Mouse (Mus musculus): ENCODE data around the gene Uts2r.

Uts2r gene

DNA sequence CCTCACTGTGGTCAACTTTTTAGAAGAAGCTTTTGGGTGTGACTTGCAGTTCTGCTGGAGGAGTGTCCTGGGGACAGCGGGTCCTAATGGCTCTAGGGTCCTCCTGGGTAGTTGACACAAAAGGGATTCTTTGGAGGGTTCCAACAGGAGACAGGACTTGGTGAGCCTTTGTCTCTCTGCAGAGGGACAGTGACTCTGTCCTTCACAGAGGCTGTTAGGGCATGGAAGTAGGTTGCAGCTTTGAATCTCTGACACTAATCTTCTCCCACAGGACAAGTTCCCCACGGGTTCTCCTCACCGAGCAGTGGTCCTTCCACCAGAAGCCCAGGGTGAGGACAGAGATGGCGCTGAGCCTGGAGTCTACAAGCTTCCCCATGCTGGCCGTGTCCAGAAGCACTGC lies at the start of gene Uts2r:
Uts2r (plus strand) TSS at position 301 of the 400 bp plus-strand sequence.
- ATAC-seq (ENCODE audit: insufficient number of reproducible peaks, low FRiP score, low TSS enrichment), result no peak

GRCm38 (mm10) chr11:121111051-121111450 lies 49.0 kb upstream of the Uts2r start:
- no peak for ATAC-seq (ENCODE audit: insufficient number of reproducible peaks, low FRiP score, low TSS enrichment)

DNA sequence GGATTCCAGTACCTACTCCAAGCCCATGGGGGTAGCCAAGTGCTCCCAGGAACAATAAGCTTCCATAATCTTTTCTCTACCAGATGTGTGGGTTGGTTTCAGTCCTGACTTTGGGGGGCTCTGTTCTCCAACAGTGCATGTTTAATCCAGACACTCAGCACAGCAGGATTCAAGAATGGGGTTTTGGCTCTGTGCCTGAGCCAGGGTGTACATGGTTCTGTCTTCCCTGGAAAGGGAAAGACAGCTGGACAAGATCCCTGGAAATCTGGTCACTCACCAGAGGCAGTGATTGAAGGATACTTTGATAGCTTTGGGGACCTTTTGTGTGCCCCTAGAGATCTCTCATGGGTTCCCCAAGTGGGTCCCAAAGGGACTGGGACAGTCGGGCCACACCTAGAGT lies 48.5 kb upstream of the Uts2r start:
- no peak for ATAC-seq (ENCODE audit: insufficient number of reproducible peaks, low FRiP score, low TSS enrichment)

DNA sequence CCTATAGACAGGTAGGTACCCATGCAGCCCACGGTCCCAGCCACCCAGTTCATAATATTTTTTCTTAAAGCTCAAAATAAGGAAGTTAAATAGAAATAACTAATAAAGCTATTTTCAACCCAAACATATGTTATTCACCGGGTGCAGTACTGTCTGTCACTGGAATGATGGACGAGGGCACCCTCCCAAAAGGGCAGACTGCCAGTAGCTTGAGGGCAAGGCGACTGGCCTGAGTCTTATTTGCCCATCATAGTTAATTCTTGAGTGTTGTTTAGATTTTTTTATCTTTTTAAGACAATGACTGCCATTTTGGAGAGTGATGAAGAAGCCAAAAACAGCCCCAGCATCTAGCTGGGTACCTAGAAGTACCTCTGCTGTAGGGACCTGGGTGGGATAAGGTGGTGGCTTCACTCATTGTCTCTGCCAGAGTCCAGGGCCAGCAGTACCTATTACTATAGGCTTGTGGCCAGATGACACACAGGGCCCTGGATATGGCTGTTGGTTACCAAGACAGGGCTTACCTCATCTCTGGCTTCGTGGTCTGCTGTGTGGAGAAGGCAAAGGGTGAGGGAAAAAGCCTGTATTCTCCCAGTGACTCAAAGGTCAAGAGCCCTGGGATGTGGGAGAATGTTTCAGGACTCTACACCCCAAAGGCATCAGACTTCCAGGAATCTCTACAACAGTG lies 47.8 kb upstream of the Uts2r start:
- 0 out of 2 replicates have a peak, but pooled peaks have one; percentile 15 for ATAC-seq (ENCODE audit: insufficient number of reproducible peaks, low FRiP score, low TSS enrichment)

GRCm38 (mm10) chr11:121118106-121118505 lies 42.0 kb upstream of the Uts2r start:
- no peak for ATAC-seq (ENCODE audit: insufficient number of reproducible peaks, low FRiP score, low TSS enrichment)

- no peak for ATAC-seq (ENCODE audit: insufficient number of reproducible peaks, low FRiP score, low TSS enrichment)
Measured at GRCm38 (mm10) chr11:121118577-121118976, 41.5 kb upstream of the Uts2r start, which contains the start of gene Tex19.2. Gene Tex19.2 (minus strand): TSS chr11:121118677.

DNA sequence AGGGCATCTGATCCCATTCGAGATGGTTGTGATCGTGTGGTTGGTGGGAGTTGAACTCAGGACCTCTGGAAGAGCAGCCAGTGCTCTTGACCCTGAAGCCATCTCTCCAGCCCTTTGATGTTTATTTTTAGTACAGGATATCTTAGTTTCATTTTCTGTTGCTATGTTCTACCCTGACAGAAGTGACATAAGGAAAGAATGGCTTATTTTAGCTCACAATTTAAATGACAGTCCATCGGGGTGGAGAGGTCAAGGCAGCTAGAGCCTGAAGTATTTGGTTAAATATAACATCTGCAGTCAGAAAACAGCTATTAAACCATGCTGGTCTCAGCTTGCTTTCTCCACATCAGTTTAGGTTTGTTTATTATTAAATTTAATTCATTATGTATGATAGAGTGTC lies 38.9 kb upstream of the Uts2r start:
- no peak for ATAC-seq (ENCODE audit: insufficient number of reproducible peaks, low FRiP score, low TSS enrichment)

DNA sequence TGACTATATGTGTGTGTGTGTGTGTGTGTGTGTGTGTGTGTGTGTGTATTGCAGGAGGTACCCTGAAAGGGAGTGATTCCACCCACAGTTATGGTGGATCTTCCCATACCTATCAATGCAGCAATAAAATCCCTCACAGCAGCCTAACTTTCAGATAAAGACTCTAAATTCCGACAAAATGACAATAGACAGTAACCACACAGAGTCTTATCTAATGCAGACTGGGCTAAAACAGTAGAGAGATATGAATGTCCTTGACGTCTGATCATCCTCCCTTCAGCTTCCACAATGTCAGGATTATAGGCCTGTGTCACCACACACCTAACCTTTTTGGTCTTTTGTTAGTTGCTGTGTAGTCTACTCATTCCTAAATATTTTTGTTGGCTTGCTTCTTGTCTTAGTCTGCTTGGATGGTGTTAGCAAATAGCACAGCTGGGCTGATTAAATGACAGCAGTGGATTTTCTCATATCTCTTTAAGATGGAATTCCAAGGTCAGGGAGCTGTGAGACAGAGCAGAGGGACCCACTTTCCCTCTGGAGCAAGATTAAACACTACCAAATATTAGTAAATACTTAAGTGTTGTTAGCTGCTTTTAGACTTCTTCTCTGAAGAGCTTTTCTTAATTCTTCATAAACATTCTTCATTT lies 37.9 kb upstream of the Uts2r start:
- no peak for ATAC-seq (ENCODE audit: insufficient number of reproducible peaks, low FRiP score, low TSS enrichment)

DNA sequence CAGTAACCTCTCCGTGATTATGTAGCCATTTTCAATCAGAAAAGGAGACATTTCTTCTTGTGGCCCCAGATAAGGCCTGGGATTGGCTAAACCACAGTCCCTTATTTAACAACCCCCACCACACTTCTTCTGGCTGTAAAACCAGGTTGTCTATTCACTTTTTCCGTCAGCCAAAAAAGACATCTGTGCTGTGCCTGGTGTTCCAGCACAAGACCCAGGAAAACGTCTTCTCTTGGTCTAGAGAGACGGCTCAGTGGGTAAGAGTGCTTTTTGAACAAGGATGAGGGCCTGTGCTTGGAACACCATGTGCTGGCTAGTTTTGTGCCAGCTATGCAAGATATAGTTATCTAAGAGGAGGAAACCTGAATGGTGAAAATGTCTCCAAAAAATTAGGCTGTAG lies 36.6 kb upstream of the Uts2r start:
- no peak for ATAC-seq (ENCODE audit: insufficient number of reproducible peaks, low FRiP score, low TSS enrichment)

DNA sequence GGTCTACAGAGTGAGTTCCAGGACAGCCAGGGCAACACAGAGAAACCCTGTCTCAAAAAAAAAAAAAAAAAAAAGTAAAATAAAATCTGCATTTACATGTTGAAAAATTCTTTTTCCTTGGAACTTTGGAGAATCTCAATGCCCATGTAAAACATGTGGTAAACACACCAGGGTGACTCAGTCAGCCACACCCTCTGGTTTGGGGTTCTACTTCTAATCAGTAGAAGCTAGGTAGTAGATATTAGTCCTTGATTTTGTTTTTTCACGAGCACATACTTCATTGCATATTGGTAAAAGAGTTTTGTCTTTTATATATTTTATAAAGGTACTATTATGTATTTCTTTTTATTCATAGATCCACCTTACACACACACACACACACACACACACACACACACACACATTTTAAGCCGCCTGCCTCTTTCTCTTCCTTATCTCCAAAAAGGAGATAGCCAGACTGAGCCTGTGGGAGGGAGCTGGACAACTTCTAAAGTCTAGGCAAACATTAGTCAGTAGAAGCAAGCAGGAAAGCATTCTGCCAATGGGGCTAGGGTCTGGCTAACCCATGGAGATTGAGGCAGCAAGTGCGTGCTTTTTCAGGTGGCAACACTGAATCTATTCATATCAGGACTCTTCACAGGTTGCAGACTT lies 34.4 kb upstream of the Uts2r start:
- no peak for ATAC-seq (ENCODE audit: insufficient number of reproducible peaks, low FRiP score, low TSS enrichment)

GRCm38 (mm10) chr11:121126395-121126794 lies 33.7 kb upstream of the Uts2r start:
- ATAC-seq (ENCODE audit: insufficient number of reproducible peaks, low FRiP score, low TSS enrichment), result no peak

DNA sequence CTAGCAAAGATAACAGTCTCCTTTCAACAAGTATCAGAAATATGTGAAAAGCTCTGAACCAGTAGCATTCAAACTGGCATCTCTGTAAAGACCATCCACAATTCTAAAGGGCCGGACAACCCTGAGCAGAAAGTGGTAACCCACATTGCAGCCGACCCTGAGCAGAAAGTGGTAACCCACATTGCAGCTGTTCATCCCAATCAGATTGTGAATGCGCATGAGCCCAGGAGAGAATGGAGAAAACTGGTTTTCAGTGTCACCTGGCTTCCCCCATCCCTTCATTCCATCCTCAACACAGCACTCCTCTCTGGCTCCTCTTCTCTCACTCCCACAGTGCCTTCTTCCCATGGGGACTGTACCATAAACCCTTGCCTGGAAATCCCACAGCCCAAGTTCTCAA lies 32.6 kb upstream of the Uts2r start:
- ATAC-seq (ENCODE audit: insufficient number of reproducible peaks, low FRiP score, low TSS enrichment), result no peak

DNA sequence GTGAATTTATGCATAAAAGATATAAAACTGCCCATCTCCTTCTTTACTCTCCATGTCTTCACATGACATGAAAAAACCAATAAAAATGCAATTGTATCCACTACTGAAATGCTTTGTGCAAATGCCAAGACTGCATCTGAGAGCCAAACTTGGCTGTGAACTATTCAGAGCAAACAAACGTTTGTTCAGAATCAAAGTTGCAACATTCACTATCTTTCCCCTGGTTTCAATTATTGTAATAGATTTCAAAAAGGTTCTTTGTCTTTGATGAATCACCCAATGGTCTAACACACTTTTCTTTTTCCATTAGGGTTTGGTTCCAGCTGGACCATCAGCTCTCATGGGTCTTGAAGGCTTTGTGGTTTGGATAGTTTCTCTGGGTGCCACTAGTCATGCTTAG lies 30.5 kb upstream of the Uts2r start:
- no peak for ATAC-seq (ENCODE audit: insufficient number of reproducible peaks, low FRiP score, low TSS enrichment)

DNA sequence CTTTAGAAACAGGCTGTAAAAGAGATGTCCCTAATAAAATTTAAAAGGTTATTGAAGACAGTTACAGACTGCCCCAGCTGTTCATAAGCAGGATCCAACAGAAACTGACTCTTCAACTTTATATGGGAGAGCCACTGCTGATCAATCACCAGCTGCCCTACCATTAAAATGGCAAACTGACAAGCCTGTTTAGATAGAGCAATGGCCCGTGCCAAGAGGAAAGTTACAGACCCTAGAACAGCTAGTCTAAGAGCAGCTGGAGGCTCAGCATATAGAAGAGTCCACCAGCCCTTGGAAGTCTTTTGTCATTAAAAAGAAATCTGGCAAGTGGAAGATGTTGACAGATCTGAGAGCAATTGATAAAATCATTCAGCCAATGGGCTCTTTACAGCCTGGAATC lies 25.5 kb upstream of the Uts2r start:
- no peak for ATAC-seq (ENCODE audit: insufficient number of reproducible peaks, low FRiP score, low TSS enrichment)

DNA sequence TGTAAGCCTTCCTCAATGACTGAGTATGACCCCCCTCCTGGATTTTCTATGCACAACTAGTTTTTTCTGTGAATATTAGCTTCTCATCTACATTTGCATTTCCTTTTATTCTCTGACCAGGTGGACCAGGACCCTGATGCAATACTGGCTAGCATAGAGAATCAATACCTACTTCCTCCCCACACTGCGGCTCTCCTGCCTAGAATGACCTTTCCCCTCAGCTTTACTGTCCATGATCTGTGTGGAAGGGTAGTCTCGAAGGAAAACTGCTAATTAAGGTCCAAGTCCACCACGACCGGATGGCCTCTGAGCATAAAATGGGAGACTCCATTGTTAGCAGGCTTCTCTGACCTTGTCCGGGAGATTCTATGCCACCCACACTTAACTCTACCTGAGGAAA lies 22.4 kb upstream of the Uts2r start:
- no peak for ATAC-seq (ENCODE audit: insufficient number of reproducible peaks, low FRiP score, low TSS enrichment)

DNA sequence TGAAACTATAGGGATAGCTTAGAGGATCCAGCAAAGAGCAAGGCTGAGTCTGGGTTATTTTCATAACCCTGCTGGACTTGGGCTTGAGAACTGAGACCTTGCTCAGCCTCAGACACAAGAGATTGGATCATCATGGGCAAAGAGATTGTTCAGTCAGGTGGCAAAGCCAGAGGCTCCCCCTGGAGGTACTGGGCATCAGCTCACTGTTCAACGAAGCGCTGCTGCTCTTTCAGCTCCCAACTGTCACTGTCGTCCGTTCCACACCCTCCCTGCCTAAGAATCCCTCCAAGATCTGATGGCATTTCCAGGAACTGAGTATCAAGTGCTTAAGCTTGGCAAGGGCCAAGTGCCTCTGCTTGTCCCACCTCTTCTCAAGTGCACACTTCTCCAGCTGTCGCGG lies 21.3 kb upstream of the Uts2r start:
- no peak for ATAC-seq (ENCODE audit: insufficient number of reproducible peaks, low FRiP score, low TSS enrichment)

- ATAC-seq (ENCODE audit: insufficient number of reproducible peaks, low FRiP score, low TSS enrichment), result no peak
Measured at GRCm38 (mm10) chr11:121143325-121144015, 16.6 kb upstream of the Uts2r start.

GRCm38 (mm10) chr11:121145865-121146264 lies 14.2 kb upstream of the Uts2r start, which contains the start of gene Tex19.1:
Gene Tex19.1 (plus strand): TSS chr11:121146143.
- ATAC-seq (ENCODE audit: insufficient number of reproducible peaks, low FRiP score, low TSS enrichment), result no peak

DNA sequence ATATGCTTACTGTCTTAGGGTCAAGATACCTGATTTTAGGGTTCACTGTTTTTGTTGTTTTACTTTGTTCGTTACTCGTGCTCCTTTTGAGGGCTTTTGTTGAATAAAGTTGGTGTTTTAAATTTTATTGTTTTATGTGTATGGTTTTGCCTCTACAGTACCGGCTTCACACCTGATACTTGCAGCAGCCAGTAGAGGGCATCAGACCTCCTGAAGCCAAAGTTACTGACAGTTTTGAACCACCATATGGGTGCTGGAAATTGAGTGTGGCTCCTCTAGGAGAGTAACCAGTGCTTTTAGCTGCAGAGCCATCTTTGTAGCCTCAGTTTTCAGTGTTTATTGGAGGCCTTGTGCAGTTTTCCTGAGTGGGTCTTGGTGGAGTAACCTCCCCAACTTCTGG lies 11.9 kb upstream of the Uts2r start:
- no peak for ATAC-seq (ENCODE audit: insufficient number of reproducible peaks, low FRiP score, low TSS enrichment)

GRCm38 (mm10) chr11:121154203-121154602 lies 5.9 kb upstream of the Uts2r start:
- ATAC-seq (ENCODE audit: insufficient number of reproducible peaks, low FRiP score, low TSS enrichment), result no peak

DNA sequence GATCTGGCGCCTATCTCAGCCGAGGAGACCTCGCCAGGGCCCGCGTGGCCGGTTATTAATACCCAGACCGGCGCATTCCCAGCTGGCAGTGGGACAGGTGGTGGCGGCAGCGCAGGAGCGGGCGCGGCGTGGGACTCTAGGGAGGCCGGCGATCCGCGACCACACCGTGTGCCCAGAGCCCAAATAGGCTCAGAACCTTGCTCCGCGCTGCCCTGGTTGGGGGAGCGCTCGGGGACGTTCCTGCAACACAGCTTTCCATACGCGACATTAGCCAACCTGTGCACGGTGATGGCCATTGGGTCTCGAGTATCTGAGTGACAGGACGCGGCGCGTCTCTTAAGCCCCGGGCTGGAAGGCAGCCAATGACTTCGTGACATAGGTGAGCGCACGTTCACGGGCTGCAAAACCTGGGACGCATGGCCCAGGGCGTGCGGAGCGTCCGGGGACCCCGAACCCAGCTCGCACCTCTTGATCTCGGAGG lies 3.6 kb upstream of the Uts2r start:
- no peak for ATAC-seq (ENCODE audit: insufficient number of reproducible peaks, low FRiP score, low TSS enrichment)

Data from cerebellum, adult (tissue).